Mouse (Mus musculus) limb, embryonic 14.5 days (tissue): ENCODE results near the gene Lce1d. TPM values are rescaled to one million over a fixed set of nuclear protein-coding genes. Genes with fewer than 3 reads are reported as not detected.

Experiments used
- ATAC-seq: fragments of 200-750 bp; cut with Nextera tagmentation; 2 replicates; pipeline ENCODE4 v1.8.0; 2017; ENCODE audit warnings: low read depth, moderate number of reproducible peaks, moderate TSS enrichment; ENCODE audit not compliant: low FRiP score
- DNase-seq: peaks from one replicate; pipeline ENCODE4 v3.0.0-alpha.2; 2015; ENCODE audit warnings: low spot score
- H3K27ac ChIP-seq: fragments of 300-500 bp; sonication (generic); replicated peaks from 2 replicates; pipeline ENCODE4 v1.5.1; 2014; ENCODE audit warnings: low read depth, mild to moderate bottlenecking, low read length, moderate library complexity, mixed read lengths
- H3K27me3 ChIP-seq: fragments of 300-500 bp; sonication (generic); 2 replicates; pipeline ENCODE4 v1.6.1; 2014; ENCODE audit warnings: low read length, mixed read lengths; ENCODE audit not compliant: control insufficient read depth, insufficient read depth
- H3K36me3 ChIP-seq: fragments of 300-500 bp; sonication (generic); 2 replicates; pipeline ENCODE4 v1.6.1; 2014; ENCODE audit warnings: mild to moderate bottlenecking, low read length, moderate library complexity, mixed read lengths; ENCODE audit not compliant: control insufficient read depth, insufficient read depth
- H3K4me1 ChIP-seq: fragments of 300-500 bp; sonication (generic); 2 replicates; pipeline ENCODE4 v1.6.1; 2014; ENCODE audit warnings: antibody characterized with exemption, low read length, mixed read lengths; ENCODE audit not compliant: control insufficient read depth, insufficient read depth
- H3K4me2 ChIP-seq: fragments of 300-500 bp; sonication (generic); replicated peaks from 2 replicates; pipeline ENCODE4 v1.6.1; 2014; ENCODE audit warnings: low read depth, mild to moderate bottlenecking, low read length, moderate library complexity; ENCODE audit not compliant: severe bottlenecking
- H3K4me3 ChIP-seq: fragments of 300-500 bp; sonication (generic); replicated peaks from 2 replicates; pipeline ENCODE4 v1.5.1; 2014; ENCODE audit warnings: low read length
- H3K9ac ChIP-seq: fragments of 300-500 bp; sonication (generic); 2 replicates; pipeline ENCODE4 v1.6.1; 2014; ENCODE audit warnings: mild to moderate bottlenecking, low read depth, low read length, moderate library complexity; ENCODE audit not compliant: severe bottlenecking
- H3K9me3 ChIP-seq: fragments of 300-500 bp; sonication (generic); 2 replicates; pipeline ENCODE4 v1.6.1; 2016; ENCODE audit warnings: low read length; ENCODE audit not compliant: control insufficient read depth
- POLR2A ChIP-seq: fragments of 200-500 bp; IDR thresholded peaks from 2 replicates; pipeline ENCODE4 v1.8.0; 2012; ENCODE audit warnings: inconsistent platforms, mild to moderate bottlenecking, moderate library complexity, borderline replicate concordance; ENCODE audit not compliant: insufficient read depth, insufficient read length; ENCODE audit errors: extremely low read depth
- WGBS: fragments of 180-500 bp; shearing (Covaris S2); extraction: QIAGEN DNeasy Blood & Tissue Kit; methylation state at CpG from one replicate; pipeline ENCODE4 v1.1.7; 2014; 5-methylcytosine and 5-hydroxymethylcytosine counted together
- polyA plus RNA-seq, 2 experiments: library from polyadenylated mRNA; depleted of rRNA in 1 of 2; stranded (reverse) in 1 of 2; unstranded in 1 of 2; fragments of >200 nt; fragmentation: Nextera tagmentation in 1 of 2; extraction: Ambion mirVana in 1 of 2; gene quantifications; 2 replicates each; pipeline versions ENCODE4 v1.2.1 to v1.2.3; 2012 to 2014

Lce1d gene
- polyA plus RNA-seq, 2 experiments = not detected

DNA sequence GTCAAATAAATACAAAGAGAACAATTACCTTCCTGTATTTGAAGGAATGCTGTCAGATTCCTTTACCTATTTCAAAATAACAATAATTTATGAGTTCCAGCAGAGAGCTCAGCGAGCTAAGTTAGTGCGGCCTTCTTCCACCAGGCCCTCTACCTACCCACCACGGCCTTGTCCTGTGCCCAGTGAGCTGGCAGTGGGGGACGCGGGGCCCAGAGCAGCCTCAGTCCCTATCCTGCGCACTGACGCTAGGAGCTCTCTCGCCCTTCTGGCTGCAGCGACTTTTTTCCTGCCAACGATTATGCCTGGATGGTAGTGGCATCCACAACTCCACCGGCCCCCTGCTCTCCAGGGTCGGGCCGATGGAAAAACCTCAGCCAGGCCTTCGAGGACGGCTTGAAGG lies 47.2 kb downstream of the Lce1d start:
- no peaks in the 10 kb centered on the region for H3K9me3 ChIP-seq
- H3K9ac ChIP-seq = no peak overlapping the region
- H3K36me3 ChIP-seq = no peaks in the 10 kb centered on the region
- H3K27me3 ChIP-seq = no peaks in the 10 kb centered on the region
- no peak for DNase-seq
- no peaks in the 10 kb centered on the region for H3K4me1 ChIP-seq
- ATAC-seq = no peak
- H3K4me3 ChIP-seq = no peak overlapping the region
- WGBS = 88% methylated on average over 15 of the region's 15 CpGs
- H3K27ac ChIP-seq = no peak overlapping the region
- TF ChIP-seq POLR2A = no peak
- H3K4me2 ChIP-seq = no peak overlapping the region

DNA sequence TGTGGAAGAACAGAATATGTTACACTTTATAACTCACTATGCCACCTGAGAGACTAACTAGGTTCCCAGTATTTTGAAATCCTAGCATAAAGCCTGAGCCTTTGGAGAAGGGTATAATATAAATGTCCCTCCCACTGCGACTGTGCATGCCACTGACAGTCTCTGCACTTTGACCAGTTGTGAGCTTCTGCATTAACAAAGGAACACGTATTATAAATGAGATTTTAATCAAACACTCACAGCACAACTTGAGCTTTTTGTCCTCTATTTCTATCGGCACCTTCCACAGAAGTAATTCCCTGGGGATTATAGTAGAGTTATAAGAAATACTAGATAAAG lies 48.4 kb downstream of the Lce1d start:
- Histone ChIP-seq H3K9ac (no peak overlapping the region), H3K4me1 (no peaks in the 10 kb centered on the region), H3K27me3 (no peaks in the 10 kb centered on the region), H3K4me2 (no peak overlapping the region), H3K36me3 (no peaks in the 10 kb centered on the region), H3K4me3 (no peak overlapping the region), H3K27ac (no peak overlapping the region), H3K9me3 (no peaks in the 10 kb centered on the region)
- DNase-seq (no peak), ATAC-seq (no peak)
- no peak for TF ChIP-seq POLR2A
- WGBS = 83% methylated on average over 3 of the region's 3 CpGs

DNA sequence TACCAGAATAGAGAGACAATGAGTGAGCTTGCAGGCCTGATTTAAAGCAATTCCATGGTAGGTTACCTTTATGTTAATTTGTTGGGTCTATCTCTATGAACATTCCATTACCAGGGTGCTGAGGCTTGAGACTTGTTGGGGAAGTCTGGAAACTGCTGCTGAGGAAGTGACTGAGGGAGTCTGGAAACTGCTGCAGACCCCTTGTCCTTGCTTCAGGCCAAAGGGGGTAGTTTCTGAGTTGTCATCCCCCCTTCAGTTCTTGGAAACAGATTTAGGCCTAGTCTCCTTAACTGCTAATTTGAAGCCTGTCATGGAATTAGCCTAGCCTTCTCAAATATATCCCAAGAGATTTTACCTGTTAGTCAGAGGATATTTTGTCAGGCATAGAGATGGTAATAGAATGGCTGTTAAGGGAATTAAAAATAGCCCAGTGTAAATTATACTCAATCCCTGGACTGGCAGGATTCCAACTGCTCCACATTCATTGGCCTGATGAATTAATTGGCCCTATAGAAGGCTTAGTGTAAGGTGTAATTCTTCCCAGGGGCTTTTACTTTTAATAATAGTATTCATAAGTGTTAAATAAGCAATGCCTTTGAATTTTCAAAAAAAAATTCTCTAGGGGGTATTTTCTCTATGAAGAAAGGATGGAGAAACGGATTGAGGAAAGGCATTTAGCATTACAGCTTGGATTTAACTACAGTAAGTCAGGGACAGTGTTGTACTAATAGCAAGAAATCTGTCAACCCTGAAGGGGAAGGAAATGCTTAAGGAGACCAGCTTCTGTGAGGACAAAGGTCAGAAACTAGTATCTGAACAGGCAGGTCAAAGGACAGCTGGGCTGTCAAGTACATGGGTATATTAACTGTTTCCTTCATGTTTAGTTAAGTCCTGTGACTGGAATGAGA lies 49.0 kb downstream of the Lce1d start:
- no peak overlapping the region for H3K27ac ChIP-seq
- no peaks in the 10 kb centered on the region for H3K27me3 ChIP-seq
- no peak overlapping the region for H3K4me2 ChIP-seq
- H3K4me3 ChIP-seq = no peak overlapping the region
- DNase-seq (no peak), ATAC-seq (no peak)
- no peak for TF ChIP-seq POLR2A
- H3K9ac ChIP-seq = no peak overlapping the region
- H3K9me3 ChIP-seq = no peaks in the 10 kb centered on the region
- no peaks in the 10 kb centered on the region for H3K36me3 ChIP-seq
- H3K4me1 ChIP-seq = no peaks in the 10 kb centered on the region
- 22% methylated on average over 1 of the region's 1 CpGs for WGBS

Other genes starting within 250 kb of the Lce1d start
- 6.1 and 6.3 TPM in 2 replicates for gene Sprr1b, start 248.4 kb downstream of the Lce1d start, polyA plus RNA-seq (2012; rRNA removed)
- gene Sprr1b, start 248.4 kb downstream of the Lce1d start, polyA plus RNA-seq (2014; fragmentation: Nextera tagmentation; extraction: Ambion mirVana) = 8.4 and 15.7 TPM in 2 replicates
- gene Sprr3, start 228.5 kb downstream of the Lce1d start, polyA plus RNA-seq (2012; rRNA removed) = not detected in 2 replicates
- gene Sprr3, start 228.5 kb downstream of the Lce1d start, polyA plus RNA-seq (2014; fragmentation: Nextera tagmentation; extraction: Ambion mirVana) = 0.25 TPM in 1 of 2 replicates, not detected in the other
- gene Sprr1a, start 201.3 kb downstream of the Lce1d start, polyA plus RNA-seq (2012; rRNA removed) = 6.4 and 6.5 TPM in 2 replicates
- gene Sprr1a, start 201.3 kb downstream of the Lce1d start, polyA plus RNA-seq (2014; fragmentation: Nextera tagmentation; extraction: Ambion mirVana) = 12.7 and 21.2 TPM in 2 replicates
- gene Sprr4, start 186.7 kb downstream of the Lce1d start, polyA plus RNA-seq (2012; rRNA removed) = not detected in 2 replicates
- not detected in 2 replicates for gene Sprr4, start 186.7 kb downstream of the Lce1d start, polyA plus RNA-seq (2014; fragmentation: Nextera tagmentation; extraction: Ambion mirVana)
- not detected in 2 replicates for gene 2310046K23Rik, start 152.7 kb downstream of the Lce1d start, polyA plus RNA-seq (2012; rRNA removed)
- gene 2310046K23Rik, start 152.7 kb downstream of the Lce1d start, polyA plus RNA-seq (2014; fragmentation: Nextera tagmentation; extraction: Ambion mirVana) = not detected in 2 replicates
- 0.12 and 0.14 TPM in 2 replicates for gene Ivl, start 113.5 kb downstream of the Lce1d start, polyA plus RNA-seq (2012; rRNA removed)
- 0.14 and 0.72 TPM in 2 replicates for gene Ivl, start 113.5 kb downstream of the Lce1d start, polyA plus RNA-seq (2014; fragmentation: Nextera tagmentation; extraction: Ambion mirVana)
- gene Smcp, start 98.2 kb downstream of the Lce1d start, polyA plus RNA-seq (2012; rRNA removed) = not detected in 2 replicates
- gene Smcp, start 98.2 kb downstream of the Lce1d start, polyA plus RNA-seq (2014; fragmentation: Nextera tagmentation; extraction: Ambion mirVana) = not detected in 2 replicates
- not detected in 2 replicates for gene 2210017I01Rik, start 79.7 kb downstream of the Lce1d start, polyA plus RNA-seq (2012; rRNA removed)
- gene 2210017I01Rik, start 79.7 kb downstream of the Lce1d start, polyA plus RNA-seq (2014; fragmentation: Nextera tagmentation; extraction: Ambion mirVana) = not detected in 2 replicates
- gene Lce6a, start 65.5 kb downstream of the Lce1d start, polyA plus RNA-seq (2012; rRNA removed) = not detected in 2 replicates
- gene Lce6a, start 65.5 kb downstream of the Lce1d start, polyA plus RNA-seq (2014; fragmentation: Nextera tagmentation; extraction: Ambion mirVana) = 0.59 TPM in 1 of 2 replicates, not detected in the other
- not detected in 2 replicates for gene Lce1a1, start 38.9 kb downstream of the Lce1d start, polyA plus RNA-seq (2012; rRNA removed)
- gene Lce1a1, start 38.9 kb downstream of the Lce1d start, polyA plus RNA-seq (2014; fragmentation: Nextera tagmentation; extraction: Ambion mirVana) = not detected in 2 replicates
- gene Lce1b, start 30.3 kb downstream of the Lce1d start, polyA plus RNA-seq (2012; rRNA removed) = not detected in 2 replicates
- gene Lce1b, start 30.3 kb downstream of the Lce1d start, polyA plus RNA-seq (2014; fragmentation: Nextera tagmentation; extraction: Ambion mirVana) = not detected in 2 replicates
- not detected in 2 replicates for gene Lce1a2, start 16.9 kb downstream of the Lce1d start, polyA plus RNA-seq (2012; rRNA removed)
- gene Lce1a2, start 16.9 kb downstream of the Lce1d start, polyA plus RNA-seq (2014; fragmentation: Nextera tagmentation; extraction: Ambion mirVana) = not detected in 2 replicates
- not detected in 2 replicates for gene Lce1c, start 8.0 kb downstream of the Lce1d start, polyA plus RNA-seq (2012; rRNA removed)
- not detected in 2 replicates for gene Lce1c, start 8.0 kb downstream of the Lce1d start, polyA plus RNA-seq (2014; fragmentation: Nextera tagmentation; extraction: Ambion mirVana)
- gene Lce1e, start 21.9 kb upstream of the Lce1d start, polyA plus RNA-seq (2012; rRNA removed) = not detected in 2 replicates
- not detected in 2 replicates for gene Lce1e, start 21.9 kb upstream of the Lce1d start, polyA plus RNA-seq (2014; fragmentation: Nextera tagmentation; extraction: Ambion mirVana)
- not detected in 2 replicates for gene Lce1f, start 33.1 kb upstream of the Lce1d start, polyA plus RNA-seq (2012; rRNA removed)
- gene Lce1f, start 33.1 kb upstream of the Lce1d start, polyA plus RNA-seq (2014; fragmentation: Nextera tagmentation; extraction: Ambion mirVana) = not detected in 2 replicates
- not detected in 2 replicates for gene Gm38119, start 51.9 kb upstream of the Lce1d start, polyA plus RNA-seq (2012; rRNA removed)
- gene Gm38119, start 51.9 kb upstream of the Lce1d start, polyA plus RNA-seq (2014; fragmentation: Nextera tagmentation; extraction: Ambion mirVana) = not detected in 2 replicates
- gene Lce1g, start 65.1 kb upstream of the Lce1d start, polyA plus RNA-seq (2012; rRNA removed) = not detected in 2 replicates
- gene Lce1g, start 65.1 kb upstream of the Lce1d start, polyA plus RNA-seq (2014; fragmentation: Nextera tagmentation; extraction: Ambion mirVana) = not detected in 2 replicates
- not detected in 2 replicates for gene Lce1h, start 77.9 kb upstream of the Lce1d start, polyA plus RNA-seq (2012; rRNA removed)
- gene Lce1h, start 77.9 kb upstream of the Lce1d start, polyA plus RNA-seq (2014; fragmentation: Nextera tagmentation; extraction: Ambion mirVana) = not detected in 2 replicates
- not detected in 2 replicates for gene Lce1i, start 91.7 kb upstream of the Lce1d start, polyA plus RNA-seq (2012; rRNA removed)
- not detected in 2 replicates for gene Lce1i, start 91.7 kb upstream of the Lce1d start, polyA plus RNA-seq (2014; fragmentation: Nextera tagmentation; extraction: Ambion mirVana)
- gene Lce1j, start 103.3 kb upstream of the Lce1d start, polyA plus RNA-seq (2012; rRNA removed) = not detected in 2 replicates
- gene Lce1j, start 103.3 kb upstream of the Lce1d start, polyA plus RNA-seq (2014; fragmentation: Nextera tagmentation; extraction: Ambion mirVana) = not detected in 2 replicates
- not detected in 2 replicates for gene Lce1k, start 120.7 kb upstream of the Lce1d start, polyA plus RNA-seq (2012; rRNA removed)
- not detected in 2 replicates for gene Lce1k, start 120.7 kb upstream of the Lce1d start, polyA plus RNA-seq (2014; fragmentation: Nextera tagmentation; extraction: Ambion mirVana)
- 0.03 TPM in 1 of 2 replicates, not detected in the other for gene Kprp, start 140.0 kb upstream of the Lce1d start, polyA plus RNA-seq (2012; rRNA removed)
- not detected in 2 replicates for gene Kprp, start 140.0 kb upstream of the Lce1d start, polyA plus RNA-seq (2014; fragmentation: Nextera tagmentation; extraction: Ambion mirVana)
- not detected in 2 replicates for gene Lce1l, start 164.1 kb upstream of the Lce1d start, polyA plus RNA-seq (2012; rRNA removed)
- not detected in 2 replicates for gene Lce1l, start 164.1 kb upstream of the Lce1d start, polyA plus RNA-seq (2014; fragmentation: Nextera tagmentation; extraction: Ambion mirVana)
- 0.05 and 0.06 TPM in 2 replicates for gene 2310050C09Rik, start 183.0 kb upstream of the Lce1d start, polyA plus RNA-seq (2012; rRNA removed)
- gene 2310050C09Rik, start 183.0 kb upstream of the Lce1d start, polyA plus RNA-seq (2014; fragmentation: Nextera tagmentation; extraction: Ambion mirVana) = not detected in 2 replicates
- gene Lce3a, start 239.0 kb upstream of the Lce1d start, polyA plus RNA-seq (2012; rRNA removed) = not detected in 2 replicates
- gene Lce3a, start 239.0 kb upstream of the Lce1d start, polyA plus RNA-seq (2014; fragmentation: Nextera tagmentation; extraction: Ambion mirVana) = not detected in 2 replicates
- not detected in 2 replicates for gene Lce3b, start 245.8 kb upstream of the Lce1d start, polyA plus RNA-seq (2012; rRNA removed)
- not detected in 2 replicates for gene Lce3b, start 245.8 kb upstream of the Lce1d start, polyA plus RNA-seq (2014; fragmentation: Nextera tagmentation; extraction: Ambion mirVana)